Mouse (Mus musculus): ENCODE measurements around the gene Cux1. TPM values are rescaled to one million over a fixed set of nuclear protein-coding genes. Genes with fewer than 3 reads are reported as not detected.
A peak's percentile ranks its signal among the peaks of the same experiment; 100 is the strongest.

The Cux1 gene
- total and polyA plus RNA-seq, 3 experiments = 46.8 to 101 (median 85.8) TPM

DNA sequence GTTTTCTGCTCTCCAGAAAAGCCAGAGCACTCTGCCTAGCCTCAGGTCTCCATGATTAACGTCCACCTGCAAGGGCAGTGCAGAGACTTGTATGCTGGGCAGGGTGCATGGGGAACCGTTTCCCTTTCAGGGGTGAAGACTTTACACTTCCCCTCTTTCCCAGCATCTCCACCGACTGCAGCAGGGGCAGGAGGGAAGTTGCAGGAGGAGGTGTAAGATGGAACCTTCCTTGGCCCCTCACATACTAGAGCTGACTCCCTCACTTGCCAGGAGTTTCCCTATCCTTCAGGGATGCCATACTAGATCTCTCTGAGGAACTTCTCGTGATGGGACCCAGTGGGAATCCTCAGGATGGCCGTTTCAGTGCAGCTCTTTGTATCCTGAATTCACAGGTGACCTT, 356.7 kb downstream of the Cux1 start:
- no peaks in the 10 kb centered on the region for H3K79me2 ChIP-seq (replicated peaks; ENCODE audit: control insufficient read depth, insufficient read depth, low read length)

GRCm38 (mm10) chr5:136201832-136202231, 365.5 kb downstream of the Cux1 start:
- no peaks in the 10 kb centered on the region for H3K79me2 ChIP-seq (replicated peaks; ENCODE audit: control insufficient read depth, insufficient read depth, low read length)
- DNase-seq = peak; percentile 59 to 62
- H3K27ac ChIP-seq = no peak overlapping the region
- intact Hi-C loops (cut with DNase I) = loop anchor here (1.0 to 5.0 kb wide), 5 partner anchors 51 to 553 kb away; partner anchors contain the start of gene Cux1
- no peaks in the 10 kb centered on the region for H3K27me3 ChIP-seq (ENCODE audit: control insufficient read depth, insufficient read depth, low read length)
- no peak overlapping the region for H3K4me3 ChIP-seq
- WGBS = 25% methylated on average over 7 of the region's 7 CpGs
- TF ChIP-seq EP300 (IDR thresholded peaks at IDR 0.05; ENCODE audit: insufficient read depth, low read depth, low read length) = peak; percentile 83
- TF ChIP-seq CTCF (IDR thresholded peaks at IDR 0.05) = no peak
- TF ChIP-seq POLR2A (IDR thresholded peaks at IDR 0.05; ENCODE audit: insufficient read depth, low read depth, low read length) = no peak
- H3K36me3 ChIP-seq (ENCODE audit: control insufficient read depth, insufficient read depth, low read length) = no peaks in the 10 kb centered on the region
- no peak overlapping the region for H3K9ac ChIP-seq (ENCODE audit: low read depth, low read length)
- peaks cover 4% of the 10 kb centered on the region for H3K4me1 ChIP-seq (ENCODE audit: control insufficient read depth, insufficient read depth, low read length)

More for the DNA sequence above, 356.7 kb downstream of the Cux1 start:
- WGBS = 57% methylated on average over 5 of the region's 5 CpGs
- Histone ChIP-seq H3K9ac (ENCODE audit: low read depth, low read length) (no peak overlapping the region), H3K4me3 (no peak overlapping the region), H3K27ac (no peak overlapping the region), H3K4me1 (ENCODE audit: control insufficient read depth, insufficient read depth, low read length) (no peaks in the 10 kb centered on the region), H3K27me3 (ENCODE audit: control insufficient read depth, insufficient read depth, low read length) (no peaks in the 10 kb centered on the region), H3K36me3 (ENCODE audit: control insufficient read depth, insufficient read depth, low read length) (no peaks in the 10 kb centered on the region)
- no peak for DNase-seq
- TF ChIP-seq EP300 (IDR thresholded peaks at IDR 0.05; ENCODE audit: insufficient read depth, low read depth, low read length) (no peak), CTCF (IDR thresholded peaks at IDR 0.05) (no peak), POLR2A (IDR thresholded peaks at IDR 0.05; ENCODE audit: insufficient read depth, low read depth, low read length) (no peak)
- intact Hi-C loops (cut with DNase I) = no loop called here

GRCm38 (mm10) chr5:136199526-136199925, 367.8 kb downstream of the Cux1 start:
- H3K27ac ChIP-seq = peak overlapping the region; percentile 92
- H3K36me3 ChIP-seq (ENCODE audit: control insufficient read depth, insufficient read depth, low read length) = no peaks in the 10 kb centered on the region
- H3K79me2 ChIP-seq (replicated peaks; ENCODE audit: control insufficient read depth, insufficient read depth, low read length) = no peaks in the 10 kb centered on the region
- intact Hi-C loops (cut with DNase I) = loop anchor here (5.0 kb wide), 1 partner anchor 217 kb away; the partner anchor contains the start of gene Zp3
- H3K27me3 ChIP-seq (ENCODE audit: control insufficient read depth, insufficient read depth, low read length) = no peaks in the 10 kb centered on the region
- no peak overlapping the region for H3K9ac ChIP-seq (ENCODE audit: low read depth, low read length)
- H3K4me1 ChIP-seq (ENCODE audit: control insufficient read depth, insufficient read depth, low read length) = peaks cover 4% of the 10 kb centered on the region
- peak overlapping the region; percentile 99 for H3K4me3 ChIP-seq
- DNase-seq = no peak
- 34% methylated on average over 11 of the region's 11 CpGs for WGBS
- TF ChIP-seq EP300 (IDR thresholded peaks at IDR 0.05; ENCODE audit: insufficient read depth, low read depth, low read length) (no peak), CTCF (IDR thresholded peaks at IDR 0.05) (no peak; the same call in 1 of the 2 replicates), POLR2A (IDR thresholded peaks at IDR 0.05; ENCODE audit: insufficient read depth, low read depth, low read length) (no peak)

DNA sequence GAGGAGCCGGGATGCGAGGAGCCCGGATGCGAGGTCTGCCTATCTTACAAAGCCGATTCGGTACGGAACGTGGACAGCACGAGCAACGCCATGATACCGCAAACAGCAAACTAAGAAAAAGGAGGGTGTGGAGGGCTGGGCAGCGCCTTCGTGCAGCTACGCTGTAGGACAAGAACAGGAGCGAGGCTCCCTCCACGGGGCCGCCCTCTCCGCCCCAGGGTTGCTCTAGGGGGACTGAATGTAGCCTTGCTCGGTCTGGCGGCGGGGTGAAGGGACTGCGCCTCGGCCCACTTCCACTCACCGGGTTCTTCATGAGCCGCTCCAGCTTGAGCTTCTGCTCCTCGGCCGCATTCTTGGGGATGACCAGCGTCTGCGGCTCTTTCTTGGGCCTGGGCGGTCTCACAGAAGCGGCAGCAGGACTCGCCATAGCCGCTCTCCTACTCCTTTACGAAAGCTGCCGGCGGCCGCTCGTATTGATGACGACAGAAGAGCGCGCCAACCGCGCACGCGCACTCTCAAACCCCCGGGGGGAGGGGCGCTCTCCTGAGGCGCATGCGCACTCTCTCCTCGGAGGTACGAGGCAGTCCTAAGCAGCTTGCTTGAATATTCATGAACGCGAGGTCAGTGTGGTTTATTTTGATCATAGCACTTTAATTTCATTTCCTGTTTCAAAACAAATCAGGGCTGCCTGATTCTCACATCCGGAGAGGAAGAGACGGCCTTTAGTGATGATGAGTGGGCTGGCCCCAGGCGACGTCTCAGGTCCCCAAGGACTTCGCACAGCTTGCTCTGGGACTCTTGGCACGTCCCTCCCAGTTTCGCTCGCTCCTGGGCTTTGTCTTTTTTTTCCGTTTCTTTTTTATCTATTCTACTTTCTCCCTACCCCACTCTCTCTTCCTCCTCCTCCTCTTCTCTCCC, 368.6 kb downstream of the Cux1 start, which contains the start of gene Prkrip1:
Gene Prkrip1, minus strand, starts transcription at position 490 of the 918 bp plus-strand sequence.
- H3K4me1 ChIP-seq (ENCODE audit: control insufficient read depth, insufficient read depth, low read length) = peaks cover 4% of the 10 kb centered on the region
- peak within 1 kb of the TSS; percentile 99 for H3K4me3 ChIP-seq
- intact Hi-C loops (cut with DNase I) = loop anchor here (5.0 kb wide), 1 partner anchor 216 kb away; the partner anchor contains the start of gene Zp3
- H3K36me3 ChIP-seq (ENCODE audit: control insufficient read depth, insufficient read depth, low read length) = no peaks in the 10 kb centered on the region
- H3K79me2 ChIP-seq (replicated peaks; ENCODE audit: control insufficient read depth, insufficient read depth, low read length) = no peaks in the 10 kb centered on the region
- peak; percentile 94 to 95 for DNase-seq
- H3K27me3 ChIP-seq (ENCODE audit: control insufficient read depth, insufficient read depth, low read length) = no peaks in the 10 kb centered on the region
- H3K9ac ChIP-seq (ENCODE audit: low read depth, low read length) = peak within 1 kb of the TSS; percentile 85
- under 1% methylated on average over 62 of the region's 62 CpGs for WGBS
- TF ChIP-seq POLR2A (IDR thresholded peaks at IDR 0.05; ENCODE audit: insufficient read depth, low read depth, low read length) (peak; percentile 83), CTCF (IDR thresholded peaks at IDR 0.05) (no peak)
- peak within 1 kb of the TSS; percentile 92 for H3K27ac ChIP-seq

Small RNAs within 50 kb of the gene (microRNA-seq; reads per million reads assigned to microRNA genes)
- gene Mir721 = 0 reads per million in 2 experiments

Other genes starting within 250 kb of the Cux1 start
- gene Myl10, start 125.7 kb upstream of the Cux1 start, total RNA-seq (2021) = not detected
- gene Myl10, start 125.7 kb upstream of the Cux1 start, polyA plus RNA-seq (2012; rRNA removed) = not detected in 2 replicates